Mouse (Mus musculus) C2C12 (cell line): ENCODE measurements at regions not wholly inside any gene's neighbourhood (a gene's known extent, or its start where the extent isn't known, plus 50 kb on each side); places are given as distances from the start of the nearest gene placed in this dataset.

ENCODE experiments used
- CTCF ChIP-seq: IDR thresholded peaks from one replicate; pipeline ENCODE4 v1.5.1; 2011; ENCODE audit not compliant: control insufficient read depth, insufficient read depth, insufficient read length
- FOSL1 ChIP-seq: IDR thresholded peaks from one replicate; pipeline ENCODE4 v1.8.0; 2011; ENCODE audit warnings: mild to moderate bottlenecking, low read length; ENCODE audit not compliant: poor library complexity, insufficient read depth, severe bottlenecking
- MYOD1 ChIP-seq: IDR thresholded peaks from one replicate; pipeline ENCODE4 v1.6.1; 2011; ENCODE audit warnings: low read depth; ENCODE audit not compliant: control insufficient read depth, insufficient read length
- MYOG ChIP-seq: IDR thresholded peaks from one replicate; pipeline ENCODE4 v1.6.1; 2011; ENCODE audit not compliant: control insufficient read depth, insufficient read length; ENCODE audit errors: extremely low read depth
- USF1 ChIP-seq: IDR thresholded peaks from one replicate; pipeline ENCODE4 v1.6.1; 2011; ENCODE audit warnings: low read depth, mild to moderate bottlenecking, control low read depth, moderate library complexity

- no peak for TF ChIP-seq CTCF
- TF ChIP-seq USF1 = no peak
- TF ChIP-seq MYOD1 = no peak
- no peak for TF ChIP-seq MYOG
- no peak for TF ChIP-seq FOSL1
Observed at GRCm38 (mm10) chr8:75289933-75290332, 76.2 kb downstream of the Rasd2 start.
